Mouse (Mus musculus) stomach, embryonic 16.5 days (tissue): ENCODE data around the gene Snx1. TPM values are rescaled to one million over a fixed set of nuclear protein-coding genes. Genes with fewer than 3 reads are reported as not detected.

Source experiments
- ATAC-seq: fragments of 200-750 bp; cut with Nextera tagmentation; 2 replicates; pipeline ENCODE4 v1.8.0; 2017; ENCODE audit warnings: moderate number of reproducible peaks, moderate TSS enrichment; ENCODE audit not compliant: insufficient read depth, low FRiP score
- H3K27ac ChIP-seq: fragments of 300-500 bp; sonication (generic); 2 replicates; pipeline ENCODE4 v1.5.1; 2014; ENCODE audit warnings: low read length
- H3K27me3 ChIP-seq: fragments of 300-500 bp; sonication (generic); 2 replicates; pipeline ENCODE4 v1.6.1; 2014; ENCODE audit warnings: low read length, control low read depth, mixed read lengths; ENCODE audit not compliant: control insufficient read depth, insufficient read depth
- H3K36me3 ChIP-seq: fragments of 300-500 bp; sonication (generic); 2 replicates; pipeline ENCODE4 v1.6.1; 2014; ENCODE audit warnings: low read length; ENCODE audit not compliant: control insufficient read depth, insufficient read depth
- H3K4me1 ChIP-seq: fragments of 300-500 bp; sonication (generic); 2 replicates; pipeline ENCODE4 v1.6.1; 2014; ENCODE audit warnings: low read length, control low read depth, mixed read lengths; ENCODE audit not compliant: control insufficient read depth, insufficient read depth
- H3K4me2 ChIP-seq: fragments of 300-500 bp; sonication (generic); 2 replicates; pipeline ENCODE4 v1.6.1; 2014; ENCODE audit warnings: low read depth, low read length, mixed read lengths
- H3K4me3 ChIP-seq: fragments of 300-500 bp; sonication (generic); replicated peaks from 2 replicates; pipeline ENCODE4 v1.5.1; 2014; ENCODE audit warnings: mild to moderate bottlenecking, low read length
- H3K9ac ChIP-seq: fragments of 300-500 bp; sonication (generic); 2 replicates; pipeline ENCODE4 v1.6.1; 2014; ENCODE audit warnings: low read length
- H3K9me3 ChIP-seq: fragments of 300-500 bp; sonication (generic); replicated peaks from 2 replicates; pipeline ENCODE4 v1.6.1; 2016; ENCODE audit warnings: low read length, control low read depth; ENCODE audit not compliant: control insufficient read depth
- WGBS: fragments of 180-500 bp; shearing (Covaris S2); extraction: QIAGEN DNeasy Blood & Tissue Kit; methylation state at CpG from one replicate; pipeline ENCODE4 v1.1.7; 2014; 5-methylcytosine and 5-hydroxymethylcytosine counted together
- polyA plus RNA-seq: library from polyadenylated mRNA; unstranded; fragments of >200 nt; fragmentation: Nextera tagmentation; extraction: Ambion mirVana; gene quantifications from 2 replicates; pipeline ENCODE4 v1.2.1, GENCODE M21; 2015

Gene Snx1
- polyA plus RNA-seq, 1 experiment from 2014 or later = 121 TPM

DNA sequence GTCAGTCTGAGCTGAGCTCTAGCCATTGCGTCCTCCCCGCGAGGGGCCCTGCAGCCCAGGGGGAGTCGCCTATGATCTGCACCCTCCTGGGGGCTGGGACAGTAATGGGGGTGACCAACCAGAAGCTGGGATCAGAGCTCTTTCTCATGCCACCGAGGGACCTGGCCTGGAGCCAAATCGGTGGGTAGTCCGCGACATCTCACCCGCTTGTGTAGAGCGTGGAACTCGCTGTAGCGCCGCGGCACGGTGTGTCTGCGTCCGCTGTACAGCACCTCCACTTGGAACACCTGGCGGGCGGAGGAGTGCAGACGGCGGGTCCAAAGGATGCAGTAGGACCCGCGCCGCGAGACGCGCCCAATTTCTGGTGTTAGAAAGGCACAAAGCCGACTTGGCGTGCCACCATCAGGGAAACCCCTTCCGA lies 57.4 kb downstream of the Snx1 start:
- H3K4me2 ChIP-seq = peak overlapping the region; percentile 92
- peak overlapping the region; percentile 64 for H3K9ac ChIP-seq
- H3K36me3 ChIP-seq = peaks cover 15% of the 10 kb centered on the region; the same call in 1 of the 2 replicates
- H3K27ac ChIP-seq = no peak overlapping the region
- H3K27me3 ChIP-seq = peaks cover 15% of the 10 kb centered on the region
- peak overlapping the region; percentile 54 for H3K4me3 ChIP-seq
- peak; percentile 45; the same call in 1 of the 2 replicates for ATAC-seq
- peaks cover 7% of the 10 kb centered on the region for H3K4me1 ChIP-seq
- H3K9me3 ChIP-seq = no peaks in the 10 kb centered on the region
- WGBS = 1% methylated on average over 30 of the region's 30 CpGs

GRCm38 (mm10) chr9:66068056-66068455 lies 58.3 kb downstream of the Snx1 start:
- H3K9me3 ChIP-seq = no peaks in the 10 kb centered on the region
- H3K4me3 ChIP-seq = no peak overlapping the region
- H3K4me1 ChIP-seq = peaks cover 7% of the 10 kb centered on the region
- peaks cover 18% of the 10 kb centered on the region; the same call in 1 of the 2 replicates for H3K36me3 ChIP-seq
- H3K9ac ChIP-seq = no peak overlapping the region
- no peak for ATAC-seq
- no peak overlapping the region for H3K4me2 ChIP-seq
- WGBS = 80% methylated on average over 4 of the region's 4 CpGs
- H3K27me3 ChIP-seq = peaks cover 15% of the 10 kb centered on the region
- no peak overlapping the region for H3K27ac ChIP-seq

GRCm38 (mm10) chr9:66067542-66067941 lies 58.8 kb downstream of the Snx1 start:
- Histone ChIP-seq H3K4me1 (peaks cover 7% of the 10 kb centered on the region), H3K4me3 (no peak overlapping the region), H3K9ac (no peak overlapping the region), H3K27me3 (peaks cover 15% of the 10 kb centered on the region), H3K9me3 (no peaks in the 10 kb centered on the region), H3K36me3 (peaks cover 19% of the 10 kb centered on the region; the same call in 1 of the 2 replicates), H3K4me2 (no peak overlapping the region), H3K27ac (no peak overlapping the region)
- WGBS = 29% methylated on average over 5 of the region's 5 CpGs
- ATAC-seq = no peak

DNA sequence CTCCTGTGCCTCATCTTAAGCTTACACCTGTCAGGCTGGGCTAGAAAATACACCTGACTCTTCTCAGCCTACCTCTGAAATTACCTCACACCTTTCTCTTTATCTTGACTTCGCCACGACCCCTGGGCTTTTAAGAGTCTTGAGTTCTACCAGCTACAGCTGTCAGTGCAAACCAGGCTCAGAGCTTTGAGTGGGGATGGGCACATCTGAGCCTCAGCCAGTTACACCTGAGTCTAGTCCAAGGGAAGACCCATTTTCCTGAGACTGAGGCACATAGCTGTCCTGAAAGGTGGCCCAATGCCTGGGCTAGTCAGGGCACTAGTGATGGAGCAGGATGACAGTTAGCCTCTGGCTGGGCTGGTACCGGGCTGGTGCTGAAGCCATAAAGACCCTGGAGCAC lies 59.6 kb downstream of the Snx1 start:
- Histone ChIP-seq H3K36me3 (peaks cover 22% of the 10 kb centered on the region; the same call in 1 of the 2 replicates), H3K4me3 (no peak overlapping the region), H3K27me3 (peaks cover 15% of the 10 kb centered on the region), H3K9ac (no peak overlapping the region), H3K4me1 (peaks cover 7% of the 10 kb centered on the region), H3K9me3 (no peaks in the 10 kb centered on the region), H3K4me2 (no peak overlapping the region), H3K27ac (no peak overlapping the region)
- ATAC-seq = no peak
- 91% methylated on average over 3 of the region's 3 CpGs for WGBS

DNA sequence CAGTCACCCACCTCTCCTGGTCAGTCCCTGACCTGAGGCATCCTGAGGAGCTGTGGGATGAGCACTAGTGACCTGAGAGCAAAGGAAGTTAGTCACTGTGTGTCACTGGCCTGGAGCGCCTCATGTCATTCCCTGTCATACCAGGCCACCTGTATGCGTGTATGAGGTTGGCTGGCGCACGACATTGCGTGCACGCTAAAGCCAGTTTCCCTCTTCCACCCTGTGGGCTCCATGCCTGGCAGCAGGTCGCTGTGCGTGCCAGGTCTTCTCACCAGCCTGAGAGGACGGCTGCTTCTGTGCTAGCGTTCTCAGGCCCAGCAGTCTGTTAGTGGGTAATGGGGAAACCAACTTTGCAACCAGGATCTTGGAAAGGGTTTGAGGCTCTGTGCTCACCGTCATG lies 62.1 kb downstream of the Snx1 start:
- Histone ChIP-seq H3K4me2 (no peak overlapping the region), H3K9me3 (no peaks in the 10 kb centered on the region), H3K4me3 (no peak overlapping the region), H3K27me3 (peaks cover 15% of the 10 kb centered on the region), H3K36me3 (peaks cover 22% of the 10 kb centered on the region; the same call in 1 of the 2 replicates), H3K4me1 (peaks cover 16% of the 10 kb centered on the region), H3K27ac (no peak overlapping the region), H3K9ac (no peak overlapping the region)
- 95% methylated on average over 11 of the region's 11 CpGs for WGBS
- no peak for ATAC-seq

DNA sequence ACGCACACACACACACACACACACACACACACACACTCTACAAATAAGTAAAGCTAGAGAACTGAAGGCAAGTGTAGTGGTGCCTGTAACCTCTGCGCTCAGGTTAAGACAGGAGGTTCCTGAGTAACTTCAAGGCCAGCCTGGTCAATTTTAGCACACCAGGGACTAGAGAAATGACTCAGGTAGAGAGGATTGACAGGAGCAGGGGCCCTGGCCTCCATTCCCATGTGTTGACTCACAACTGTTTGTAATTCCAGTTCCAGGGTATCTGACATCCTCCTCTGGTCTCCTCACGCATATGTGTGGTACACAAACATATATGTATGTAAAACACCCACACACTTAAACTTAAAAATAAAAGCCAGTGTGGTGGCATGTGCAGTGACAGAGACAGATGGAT lies 62.9 kb downstream of the Snx1 start:
- H3K27me3 ChIP-seq = peaks cover 8% of the 10 kb centered on the region; the same call in 1 of the 2 replicates
- no peak overlapping the region for H3K4me3 ChIP-seq
- 87% methylated on average over 3 of the region's 3 CpGs for WGBS
- no peak overlapping the region for H3K27ac ChIP-seq
- H3K4me2 ChIP-seq = no peak overlapping the region
- H3K9ac ChIP-seq = no peak overlapping the region
- no peaks in the 10 kb centered on the region for H3K9me3 ChIP-seq
- H3K4me1 ChIP-seq = peaks cover 13% of the 10 kb centered on the region
- H3K36me3 ChIP-seq = peaks cover 22% of the 10 kb centered on the region; the same call in 1 of the 2 replicates
- ATAC-seq = no peak

- H3K9me3 ChIP-seq = no peaks in the 10 kb centered on the region
- peak overlapping the region; percentile 81; the same call in 1 of the 2 replicates for H3K9ac ChIP-seq
- no peak for ATAC-seq
- H3K27me3 ChIP-seq = no peaks in the 10 kb centered on the region
- H3K4me1 ChIP-seq = peaks cover 12% of the 10 kb centered on the region
- peak overlapping the region; percentile 83 for H3K4me3 ChIP-seq
- H3K27ac ChIP-seq = no peak overlapping the region; the same call in 1 of the 2 replicates
- 75% methylated on average over 3 of the region's 3 CpGs for WGBS
- H3K36me3 ChIP-seq = peaks cover 19% of the 10 kb centered on the region; the same call in 1 of the 2 replicates
- H3K4me2 ChIP-seq = peak overlapping the region; percentile 63
Measured at GRCm38 (mm10) chr9:66061656-66062055, 64.7 kb downstream of the Snx1 start.

GRCm38 (mm10) chr9:66060986-66061385 lies 65.4 kb downstream of the Snx1 start:
- H3K9ac ChIP-seq = peak overlapping the region; percentile 81
- no peaks in the 10 kb centered on the region for H3K9me3 ChIP-seq
- peaks cover 15% of the 10 kb centered on the region; the same call in 1 of the 2 replicates for H3K36me3 ChIP-seq
- WGBS = 9% methylated on average over 4 of the region's 4 CpGs
- peak overlapping the region; percentile 63 for H3K4me2 ChIP-seq
- peak overlapping the region; percentile 83 for H3K4me3 ChIP-seq
- peak overlapping the region; percentile 19; the same call in 1 of the 2 replicates for H3K27ac ChIP-seq
- no peaks in the 10 kb centered on the region for H3K27me3 ChIP-seq
- no peak for ATAC-seq
- peaks cover 12% of the 10 kb centered on the region for H3K4me1 ChIP-seq

DNA sequence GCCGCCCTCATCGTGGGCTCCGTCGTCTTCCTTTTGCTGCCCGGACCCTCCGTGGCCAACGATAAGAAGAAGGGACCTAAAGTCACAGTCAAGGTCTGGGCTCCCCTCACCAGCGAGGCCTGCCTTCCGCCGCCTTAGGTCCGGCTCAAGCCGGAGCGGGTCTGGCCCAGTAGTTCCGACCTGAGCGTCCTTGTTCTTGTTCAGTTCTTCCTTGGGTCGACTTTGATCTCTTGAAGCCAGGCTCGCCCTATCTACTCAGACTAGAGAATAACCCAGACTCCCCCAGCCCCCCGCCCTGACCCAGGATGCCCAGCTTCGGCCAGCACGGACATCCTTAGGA lies 66.1 kb downstream of the Snx1 start:
- WGBS = under 1% methylated on average over 20 of the region's 20 CpGs
- peak; percentile 63 for ATAC-seq
- peak overlapping the region; percentile 81 for H3K9ac ChIP-seq
- H3K4me3 ChIP-seq = peak overlapping the region; percentile 83
- peaks cover 12% of the 10 kb centered on the region for H3K4me1 ChIP-seq
- H3K4me2 ChIP-seq = peak overlapping the region; percentile 63
- H3K9me3 ChIP-seq = no peaks in the 10 kb centered on the region
- H3K36me3 ChIP-seq = peaks cover 10% of the 10 kb centered on the region; the same call in 1 of the 2 replicates
- no peaks in the 10 kb centered on the region for H3K27me3 ChIP-seq
- H3K27ac ChIP-seq = peak overlapping the region; percentile 80
